25 mouse cellular contexts compared by ENCODE assay signal in the genomic region with DNA sequence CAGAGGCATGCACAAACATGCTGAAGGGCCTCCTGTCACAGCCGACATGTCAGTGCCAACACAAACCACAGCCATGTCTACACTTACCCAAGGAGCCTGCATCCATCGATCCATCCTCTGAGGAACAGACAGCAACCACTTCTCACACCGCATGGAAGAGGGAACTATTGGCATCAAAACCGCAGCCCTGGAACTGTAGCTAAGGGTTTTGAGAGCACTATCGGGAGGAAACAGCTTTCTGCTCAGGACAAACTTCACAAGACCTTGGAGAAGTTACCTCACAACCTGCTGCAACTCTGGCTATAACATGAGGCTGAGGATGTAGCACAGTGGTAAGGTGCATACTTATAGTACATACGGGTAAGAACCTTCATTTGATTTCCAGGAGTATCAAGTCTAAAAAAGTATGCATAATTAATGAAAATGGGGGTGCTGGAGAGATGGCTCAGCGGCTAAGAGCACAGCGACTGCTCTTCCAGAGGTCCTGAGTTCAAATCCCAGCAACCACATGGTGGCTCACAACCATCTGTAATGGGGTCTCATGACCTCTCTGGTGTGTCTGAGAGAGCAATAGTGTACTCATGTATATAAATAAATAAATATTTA. TPM values are rescaled to one million over a fixed set of nuclear protein-coding genes. Genes with fewer than 3 reads are reported as not detected.
A peak's percentile ranks its signal among the peaks of the same experiment; 100 is the strongest.
DNase-seq lines count a peak whose midpoint lies in the region; ATAC-seq lines count a peak whose summit lies in the region.
"Had no signal": no experiment of that assay in that cellular context is flagged by ENCODE, and none has a peak within 500 bp of the region (broad histone marks: within the 10 kb centered on the region; RNA-seq: fewer than 3 reads in every experiment).

No protein-coding gene starts in this region.

- 60% methylated on average over 8 of the region's 8 CpGs for WGBS in liver, embryonic 13.5 days (ENCODE audit: insufficient replicate concordance)

- H3K4me3 ChIP-seq in liver, embryonic 13.5 days (replicated peaks): no peak overlapping the region
- H3K4me3 ChIP-seq: embryonic facial prominence, embryonic 15.5 days; heart, adult 2 months; heart, embryonic 12.5 days had no signal

- H3K9me3 ChIP-seq in liver, embryonic 13.5 days (replicated peaks): no peaks in the 10 kb centered on the region
- H3K9me3 ChIP-seq: embryonic facial prominence, embryonic 15.5 days; heart, embryonic 12.5 days had no signal

- H3K9ac ChIP-seq in liver, embryonic 13.5 days: no peak overlapping the region
- H3K9ac ChIP-seq: embryonic facial prominence, embryonic 15.5 days; heart, embryonic 12.5 days had no signal

- H3K36me3 ChIP-seq in liver, embryonic 13.5 days: peaks cover 29% of the 10 kb centered on the region

- peaks cover 69% of the 10 kb centered on the region for H3K4me1 ChIP-seq in liver, embryonic 13.5 days (replicated peaks)

- no peak for ATAC-seq in liver, embryonic 13.5 days (ENCODE audit: low read depth)
- peak; percentile 51 to 72 for ATAC-seq in hematopoietic stem cell, adult 5-6 weeks (replicated peaks in 1 of 2; ENCODE audit: insufficient read depth in 1 of 2, low FRiP score in 2 of 2, low TSS enrichment in 1 of 2, low read depth in 1 of 2, poor library complexity in 2 of 2, severe bottlenecking in 2 of 2)
- ATAC-seq in megakaryocyte progenitor cell, adult 5-6 weeks (replicated peaks; ENCODE audit: poor library complexity): peak; percentile 26
- ATAC-seq: activated CD4-positive, CD25-positive, alpha-beta regulatory T cell, adult 4 months; CD4-positive, CD25-positive, alpha-beta regulatory T cell, adult 4 months; forebrain, embryonic 14.5 days; hindbrain, embryonic 16.5 days had no signal

- H3K27ac ChIP-seq in liver, embryonic 13.5 days: peak overlapping the region; percentile 78
- H3K27ac ChIP-seq: embryonic facial prominence, embryonic 15.5 days; heart, adult 2 months had no signal

- DNase-seq in liver, embryonic 13.5 days: no peak
- no peak for DNase-seq in liver
- DNase-seq in MEL-GATA-1-ER (ENCODE audit: extremely low read depth, low read depth): peak; percentile 91
- DNase-seq in gastrocnemius, postnatal 25 days: no peak
- no peak for DNase-seq in right cerebral cortex, postnatal 36 days (ENCODE audit: low spot score in 2 of 2)
- no peak for DNase-seq in kidney, adult 9 months
- DNase-seq: adrenal gland, adult 8-10 months; cerebellum, adult 11 months; cerebellum, adult 9-10 months; gastrocnemius, postnatal 36 days; heart, adult 2 months; heart, postnatal 4 days; kidney, adult 18-20 months; kidney, postnatal 4 days; layer of hippocampus, postnatal 36 days; lung, postnatal 36 days; midbrain, embryonic 14.5 days had no signal

- no peak overlapping the region for H3K4me2 ChIP-seq in liver, embryonic 13.5 days
- H3K4me2 ChIP-seq: embryonic facial prominence, embryonic 15.5 days; heart, embryonic 12.5 days had no signal

- H3K27me3 ChIP-seq in liver, embryonic 13.5 days: no peaks in the 10 kb centered on the region
- H3K27me3 ChIP-seq: embryonic facial prominence, embryonic 15.5 days; heart, embryonic 12.5 days had no signal

RNA-seq across cellular contexts. Expression of a gene that starts 5.4 kb away (rescaled TPM):
- 1,559 and 1,572 TPM in 2 replicates for polyA plus RNA-seq in liver, embryonic 13.5 days (2015; fragmentation: Nextera tagmentation; extraction: Ambion mirVana)
- 937 and 1,217 TPM in 2 replicates for total RNA-seq in hematopoietic stem cell, adult 5-6 weeks (2017)
- total RNA-seq in megakaryocyte progenitor cell, adult 5-6 weeks (2015): 678 and 715 TPM in 2 replicates
- total RNA-seq in megakaryocyte progenitor cell, adult 5-6 weeks (2017): 1,407 and 1,519 TPM in 2 replicates
- 10 to 100 TPM; 46.3 to 58.5 TPM for total RNA-seq in gastrocnemius, postnatal 25 days (2021)

RNA-seq across cellular contexts. Expression of a gene that starts 7.3 kb away (rescaled TPM):
- 125 and 148 TPM in 2 replicates for polyA plus RNA-seq in liver, embryonic 13.5 days (2015; fragmentation: Nextera tagmentation; extraction: Ambion mirVana)
- 354 and 422 TPM in 2 replicates for total RNA-seq in hematopoietic stem cell, adult 5-6 weeks (2017)
- total RNA-seq in megakaryocyte progenitor cell, adult 5-6 weeks (2015): 134 and 147 TPM in 2 replicates
- total RNA-seq in megakaryocyte progenitor cell, adult 5-6 weeks (2017): 416 and 463 TPM in 2 replicates
- total RNA-seq in gastrocnemius, postnatal 25 days (2021): 10 to 100 TPM; 43.5 to 44.5 TPM

RNA-seq across cellular contexts. Expression of a gene that starts 17.7 kb away (rescaled TPM):
- polyA plus RNA-seq in liver, embryonic 13.5 days (2015; fragmentation: Nextera tagmentation; extraction: Ambion mirVana): 7.0 TPM in 2 replicates
- 3.9 and 4.0 TPM in 2 replicates for total RNA-seq in hematopoietic stem cell, adult 5-6 weeks (2017)
- total RNA-seq in megakaryocyte progenitor cell, adult 5-6 weeks (2015): 2.4 and 3.4 TPM in 2 replicates
- total RNA-seq in megakaryocyte progenitor cell, adult 5-6 weeks (2017): 2.6 and 3.0 TPM in 2 replicates
- 1 to 10 TPM; 1.9 to 2.3 TPM for total RNA-seq in gastrocnemius, postnatal 25 days (2021)

RNA-seq across cellular contexts. Expression of a gene that starts 35.8 kb away (rescaled TPM):
- polyA plus RNA-seq in liver, embryonic 13.5 days (2015; fragmentation: Nextera tagmentation; extraction: Ambion mirVana): 0.67 and 0.68 TPM in 2 replicates
- 7.7 and 16.6 TPM in 2 replicates for total RNA-seq in hematopoietic stem cell, adult 5-6 weeks (2017)
- total RNA-seq in megakaryocyte progenitor cell, adult 5-6 weeks (2015): 1.1 and 1.3 TPM in 2 replicates
- total RNA-seq in megakaryocyte progenitor cell, adult 5-6 weeks (2017): 2.5 and 2.9 TPM in 2 replicates
- 1 to 10 TPM; 1.0 to 1.1 TPM for total RNA-seq in gastrocnemius, postnatal 25 days (2021)

Comparison
In these comparisons a context has a peak if more than half of its experiments do, and no peak if none do; other contexts are left out.
1. RNA of a gene that starts 5.4 kb away (total RNA-seq): 678 to 1,519 TPM in megakaryocyte progenitor cell, adult 5-6 weeks and 937 to 1,217 TPM in hematopoietic stem cell, adult 5-6 weeks; 46.3 to 58.5 TPM in gastrocnemius, postnatal 25 days; every median in the first group is over 10 times any median in the second.